Mouse (Mus musculus): Measurements from ENCODE around the gene Cmtm1. TPM values are rescaled to one million over a fixed set of nuclear protein-coding genes. Genes with fewer than 3 reads are reported as not detected.
"Not testable (repeated sequence)": the region's sequence is repeated elsewhere in the genome, so short reads cannot be mapped to it uniquely, and the experiment has no call there.

Cmtm1 gene
- total and polyA plus RNA-seq, 2 experiments from 2014 or later, result not detected

DNA sequence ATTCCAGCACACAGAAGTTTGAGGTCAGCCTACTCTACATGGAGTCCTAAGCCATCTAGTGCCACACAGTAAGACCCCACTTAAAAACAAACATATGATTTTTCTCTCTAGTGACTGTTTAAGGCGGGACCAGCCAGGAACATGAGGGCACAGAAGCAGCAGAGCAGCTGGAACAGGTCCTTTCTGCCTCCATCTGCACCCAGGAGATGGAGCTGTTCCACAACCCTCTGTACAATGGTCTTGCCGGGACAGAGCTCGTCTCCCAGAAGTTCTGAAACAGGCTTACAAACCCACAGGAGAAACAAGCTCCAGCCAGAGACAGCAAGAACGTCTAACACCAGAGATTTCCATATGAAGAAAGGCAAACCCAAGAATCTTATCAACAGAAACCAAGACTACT lies 3.4 kb upstream of the Cmtm1 start:
- no peak overlapping the region for H3K4me3 ChIP-seq (ENCODE audit: low read depth, low read length)
- WGBS, result 36% methylated on average over 4 of the region's 4 CpGs

DNA sequence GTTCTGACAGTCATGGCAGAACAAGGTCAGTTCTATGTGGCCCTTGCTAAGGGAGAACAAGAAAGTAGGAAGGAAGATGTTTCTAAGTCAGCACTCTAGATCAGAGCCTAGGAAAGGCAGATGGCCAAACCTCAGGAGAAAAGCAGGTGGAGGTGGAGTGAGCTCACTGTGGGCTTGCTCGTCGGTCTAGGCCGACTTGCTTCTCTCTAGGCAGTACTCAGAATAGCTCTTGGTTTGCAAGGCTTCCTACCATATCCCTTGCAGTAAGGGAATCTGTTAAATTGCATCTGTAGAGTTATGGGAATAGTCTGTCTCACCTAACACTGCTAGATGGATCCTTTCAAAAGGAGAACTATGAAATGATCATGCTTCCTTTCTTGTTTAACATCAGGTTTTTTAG lies 2.1 kb upstream of the Cmtm1 start:
- not testable (repeated sequence) for ATAC-seq (ENCODE audit: insufficient read depth, low read depth); H3K27ac ChIP-seq (ENCODE audit: low read depth); H3K9me3 ChIP-seq (replicated peaks; ENCODE audit: control insufficient read depth, low read length); H3K4me1 ChIP-seq (ENCODE audit: control insufficient read depth, insufficient read depth); DNase-seq (ENCODE audit: low spot score); H3K4me3 ChIP-seq (ENCODE audit: low read depth, low read length); H3K36me3 ChIP-seq (replicated peaks; ENCODE audit: control insufficient read depth, insufficient read depth, low read length); H3K4me2 ChIP-seq (ENCODE audit: low read depth, low read length); H3K27me3 ChIP-seq (ENCODE audit: control insufficient read depth, insufficient read depth, low read length); H3K9ac ChIP-seq (replicated peaks; ENCODE audit: low read depth, low read length)
- WGBS, result 85% methylated on average over 3 of the region's 3 CpGs

More for the DNA sequence above, 3.4 kb upstream of the Cmtm1 start:
- Histone ChIP-seq H3K4me2 (ENCODE audit: low read depth, low read length) (no peak overlapping the region), H3K27ac (ENCODE audit: low read depth) (no peak overlapping the region), H3K27me3 (ENCODE audit: control insufficient read depth, insufficient read depth, low read length) (no peaks in the 10 kb centered on the region), H3K36me3 (replicated peaks; ENCODE audit: control insufficient read depth, insufficient read depth, low read length) (no peaks in the 10 kb centered on the region), H3K9me3 (replicated peaks; ENCODE audit: control insufficient read depth, low read length) (no peaks in the 10 kb centered on the region), H3K4me1 (ENCODE audit: control insufficient read depth, insufficient read depth) (no peaks in the 10 kb centered on the region), H3K9ac (replicated peaks; ENCODE audit: low read depth, low read length) (no peak overlapping the region)
- no peak for ATAC-seq (ENCODE audit: insufficient read depth, low read depth)
- TF ChIP-seq CTCF (IDR thresholded peaks at IDR 0.05; ENCODE audit: low read depth) (peak; percentile 49), EP300 (IDR thresholded peaks at IDR 0.05; ENCODE audit: low read depth) (no peak)
- peak; percentile 36 for DNase-seq (ENCODE audit: low spot score)

DNA sequence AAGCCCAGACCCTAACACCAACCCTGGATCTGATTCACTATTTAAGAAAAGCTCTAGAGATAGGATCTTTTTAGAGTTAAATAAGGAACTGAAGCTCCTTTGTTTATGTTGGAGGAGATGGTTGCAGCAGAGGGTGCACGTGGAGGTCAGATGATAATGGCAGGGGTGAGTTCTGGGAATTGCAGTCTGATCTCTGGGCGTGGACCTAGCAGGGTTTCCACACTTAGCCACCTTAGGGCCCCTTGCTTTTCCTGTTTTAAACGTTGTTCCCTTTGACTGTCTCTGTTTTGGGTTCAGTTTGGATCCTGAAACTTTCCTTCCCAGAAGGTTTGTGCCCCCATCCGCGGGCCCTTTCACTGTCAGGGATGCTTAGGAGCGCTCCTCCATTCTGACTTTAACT lies 1.6 kb downstream of the Cmtm1 start:
- not testable (repeated sequence) for ATAC-seq (ENCODE audit: insufficient read depth, low read depth); H3K9me3 ChIP-seq (replicated peaks; ENCODE audit: control insufficient read depth, low read length); H3K9ac ChIP-seq (replicated peaks; ENCODE audit: low read depth, low read length); H3K36me3 ChIP-seq (replicated peaks; ENCODE audit: control insufficient read depth, insufficient read depth, low read length); H3K27ac ChIP-seq (ENCODE audit: low read depth); H3K27me3 ChIP-seq (ENCODE audit: control insufficient read depth, insufficient read depth, low read length); H3K4me3 ChIP-seq (ENCODE audit: low read depth, low read length); H3K4me1 ChIP-seq (ENCODE audit: control insufficient read depth, insufficient read depth); H3K4me2 ChIP-seq (ENCODE audit: low read depth, low read length); DNase-seq (ENCODE audit: low spot score)
- 45% methylated on average over 6 of the region's 6 CpGs for WGBS

DNA sequence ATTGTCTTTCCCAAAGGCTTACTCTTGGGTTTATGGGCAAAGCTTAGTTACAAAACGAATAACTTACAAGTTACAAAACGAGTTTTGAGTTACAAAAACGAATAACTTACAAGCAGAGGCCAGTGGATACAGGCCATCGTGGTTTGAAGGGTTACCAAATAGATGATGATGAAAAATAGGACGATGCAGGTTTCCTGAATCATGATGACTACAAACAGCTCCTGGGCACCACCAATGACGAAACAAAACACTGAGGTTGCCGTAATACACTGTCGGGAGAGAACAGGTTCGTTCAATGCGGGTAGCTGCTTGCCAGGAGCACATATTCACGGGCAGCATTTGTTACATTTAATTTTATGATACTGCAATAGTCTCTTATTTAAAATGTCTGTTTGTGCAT lies 5.0 kb downstream of the Cmtm1 start:
- Histone ChIP-seq H3K4me2 (ENCODE audit: low read depth, low read length) (no peak overlapping the region), H3K9me3 (replicated peaks; ENCODE audit: control insufficient read depth, low read length) (no peaks in the 10 kb centered on the region), H3K4me3 (ENCODE audit: low read depth, low read length) (no peak overlapping the region), H3K4me1 (ENCODE audit: control insufficient read depth, insufficient read depth) (no peaks in the 10 kb centered on the region), H3K27ac (ENCODE audit: low read depth) (no peak overlapping the region), H3K9ac (replicated peaks; ENCODE audit: low read depth, low read length) (no peak overlapping the region), H3K27me3 (ENCODE audit: control insufficient read depth, insufficient read depth, low read length) (no peaks in the 10 kb centered on the region), H3K36me3 (replicated peaks; ENCODE audit: control insufficient read depth, insufficient read depth, low read length) (no peaks in the 10 kb centered on the region)
- ATAC-seq (ENCODE audit: insufficient read depth, low read depth), result no peak
- no peak for TF ChIP-seq CTCF (IDR thresholded peaks at IDR 0.05; ENCODE audit: low read depth)
- TF ChIP-seq EP300 (IDR thresholded peaks at IDR 0.05; ENCODE audit: low read depth), result no peak
- WGBS, result 76% methylated on average over 11 of the region's 11 CpGs
- DNase-seq (ENCODE audit: low spot score), result no peak

DNA sequence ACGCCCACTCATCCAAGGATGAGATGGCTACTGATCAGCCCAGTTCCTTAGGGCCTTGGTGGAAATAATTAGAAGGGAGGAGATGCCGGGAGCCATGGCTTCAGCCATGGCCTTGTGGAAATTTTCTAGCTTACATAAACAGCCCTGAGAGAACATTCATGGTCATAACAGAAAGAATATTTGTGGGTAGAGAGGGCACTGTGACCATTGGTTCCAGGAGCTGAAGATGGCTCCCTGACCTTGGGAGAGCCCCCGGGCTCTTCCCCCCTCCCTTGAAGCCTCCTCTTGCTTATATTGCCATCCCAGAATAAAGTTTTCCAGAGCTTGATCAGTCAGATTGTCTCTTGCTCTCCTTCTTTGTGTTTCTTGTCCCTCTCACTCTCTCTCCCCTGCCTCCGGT lies 7.4 kb downstream of the Cmtm1 start:
- H3K36me3 ChIP-seq (replicated peaks; ENCODE audit: control insufficient read depth, insufficient read depth, low read length); H3K4me2 ChIP-seq (ENCODE audit: low read depth, low read length); H3K9ac ChIP-seq (replicated peaks; ENCODE audit: low read depth, low read length); DNase-seq (ENCODE audit: low spot score); H3K27ac ChIP-seq (ENCODE audit: low read depth); H3K4me1 ChIP-seq (ENCODE audit: control insufficient read depth, insufficient read depth); H3K27me3 ChIP-seq (ENCODE audit: control insufficient read depth, insufficient read depth, low read length); H3K4me3 ChIP-seq (ENCODE audit: low read depth, low read length); ATAC-seq (ENCODE audit: insufficient read depth, low read depth); H3K9me3 ChIP-seq (replicated peaks; ENCODE audit: control insufficient read depth, low read length): not testable (repeated sequence)
- 81% methylated on average over 4 of the region's 4 CpGs for WGBS

DNA sequence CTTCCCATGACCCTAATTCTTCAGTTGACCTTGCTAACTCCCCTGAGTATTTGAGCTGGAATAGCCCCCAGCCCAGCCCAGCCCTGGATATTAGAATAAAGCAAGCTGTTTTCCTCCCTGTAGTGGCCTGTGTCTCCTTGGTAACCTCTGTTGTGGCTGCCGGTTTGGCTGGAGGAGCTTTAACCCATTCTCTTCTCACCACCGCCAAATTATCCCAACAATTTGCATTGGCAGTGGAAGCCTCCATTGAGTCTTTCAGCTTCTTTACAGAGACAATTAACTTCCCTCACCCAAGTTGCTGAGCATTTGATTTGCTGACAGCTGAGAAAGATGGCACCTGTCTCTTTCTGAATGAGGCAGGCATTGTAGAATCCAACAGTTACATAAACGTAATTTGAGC lies 8.4 kb downstream of the Cmtm1 start:
- H3K27ac ChIP-seq (ENCODE audit: low read depth); DNase-seq (ENCODE audit: low spot score); H3K27me3 ChIP-seq (ENCODE audit: control insufficient read depth, insufficient read depth, low read length); H3K36me3 ChIP-seq (replicated peaks; ENCODE audit: control insufficient read depth, insufficient read depth, low read length); H3K4me2 ChIP-seq (ENCODE audit: low read depth, low read length); H3K9ac ChIP-seq (replicated peaks; ENCODE audit: low read depth, low read length); H3K4me3 ChIP-seq (ENCODE audit: low read depth, low read length); H3K9me3 ChIP-seq (replicated peaks; ENCODE audit: control insufficient read depth, low read length); H3K4me1 ChIP-seq (ENCODE audit: control insufficient read depth, insufficient read depth): not testable (repeated sequence)
- ATAC-seq (ENCODE audit: insufficient read depth, low read depth), result peak; percentile 49; the same call in 1 of the 2 replicates
- WGBS, result 26% methylated on average over 3 of the region's 3 CpGs
